Mouse (Mus musculus): ENCODE measurements around the gene Ankrd54. TPM values are rescaled to one million over a fixed set of nuclear protein-coding genes. Genes with fewer than 3 reads are reported as not detected.

Gene Ankrd54
- total and polyA plus RNA-seq, 3 experiments: 21.8 to 38.6 (median 26.4) TPM

GRCm38 (mm10) chr15:79098220-79098619 is 35.5 kb upstream of the Ankrd54 start:
- Histone ChIP-seq H3K9ac (ENCODE audit: insufficient read depth, low read depth) (no peak overlapping the region), H3K27me3 (replicated peaks) (no peaks in the 10 kb centered on the region), H3K4me3 (replicated peaks in 1 of 3; ENCODE audit: low read depth in 2 of 3, low read length in 2 of 3, poor library complexity in 1 of 3) (no peak overlapping the region), H3K4me2 (ENCODE audit: insufficient read depth, low read depth, poor library complexity, severe bottlenecking) (no peak overlapping the region), H3K36me3 (replicated peaks in 1 of 2; ENCODE audit: control insufficient read depth in 1 of 2, insufficient read depth in 1 of 2, low read length in 1 of 2) (peaks cover 23 to 37% of the 10 kb centered on the region in 2 experiments), H3K79me2 (replicated peaks; ENCODE audit: control insufficient read depth, extremely low read depth, insufficient read depth, poor library complexity, severe bottlenecking) (no peaks in the 10 kb centered on the region), H3K27ac (ENCODE audit: insufficient read depth, low read depth) (no peak overlapping the region), H3K9me3 (replicated peaks; ENCODE audit: low read length) (no peaks in the 10 kb centered on the region), H3K4me1 (ENCODE audit: control insufficient read depth in 1 of 2, insufficient read depth in 2 of 2) (no peaks in the 10 kb centered on the region)
- TF ChIP-seq CTCF (conservative IDR thresholded peaks at IDR 0.05 in 1 of 2, IDR thresholded peaks at IDR 0.05 in 1 of 2; ENCODE audit: low read depth in 2 of 2, low read length in 2 of 2) (no peak), MAZ (IDR thresholded peaks at IDR 0.05; ENCODE audit: low read depth, low read length) (no peak), ELF1 (IDR thresholded peaks at IDR 0.05; ENCODE audit: low read depth, low read length) (no peak), NRF1 (IDR thresholded peaks at IDR 0.05; ENCODE audit: low read depth, low read length) (no peak), NELFE (IDR thresholded peaks at IDR 0.05; ENCODE audit: low read depth, low read length) (no peak), IRF4 (IDR thresholded peaks at IDR 0.05; ENCODE audit: low read depth, low read length) (no peak), JUND (conservative IDR thresholded peaks at IDR 0.05; ENCODE audit: low read depth, low read length) (no peak), ZC3H11A (IDR thresholded peaks at IDR 0.05; ENCODE audit: low read depth, low read length) (no peak), SIN3A (IDR thresholded peaks at IDR 0.05; ENCODE audit: low read length) (no peak)
- no peak for DNase-seq (ENCODE audit: extremely low read depth)
- in situ Hi-C loops (cut with MboI; ENCODE audit: low pct_ligation_motif_present, low pct_unique_long_range_greater_than_20kb, low sequenced_read_pairs): loop anchor here (5.0 kb wide), 1 partner anchor 39 kb away; no protein-coding TSS in a partner anchor
- dilution Hi-C loops (cut with MboI; ENCODE audit: extremely low pct_ligation_motif_present, extremely low pct_unique_long_range_greater_than_20kb, low sequenced_read_pairs): no loop called here

- Histone ChIP-seq H3K27ac (ENCODE audit: insufficient read depth, low read depth) (no peak overlapping the region), H3K79me2 (replicated peaks; ENCODE audit: control insufficient read depth, extremely low read depth, insufficient read depth, poor library complexity, severe bottlenecking) (no peaks in the 10 kb centered on the region), H3K27me3 (replicated peaks) (no peaks in the 10 kb centered on the region), H3K4me2 (ENCODE audit: insufficient read depth, low read depth, poor library complexity, severe bottlenecking) (no peak overlapping the region), H3K36me3 (replicated peaks in 1 of 2; ENCODE audit: control insufficient read depth in 1 of 2, insufficient read depth in 1 of 2, low read length in 1 of 2) (peaks cover 29 to 43% of the 10 kb centered on the region in 2 experiments), H3K4me3 (replicated peaks in 1 of 3; ENCODE audit: low read depth in 2 of 3, low read length in 2 of 3, poor library complexity in 1 of 3) (no peak overlapping the region), H3K9me3 (replicated peaks; ENCODE audit: low read length) (no peaks in the 10 kb centered on the region), H3K4me1 (ENCODE audit: control insufficient read depth in 1 of 2, insufficient read depth in 2 of 2) (no peaks in the 10 kb centered on the region), H3K9ac (ENCODE audit: insufficient read depth, low read depth) (no peak overlapping the region)
- dilution Hi-C loops (cut with MboI; ENCODE audit: extremely low pct_ligation_motif_present, extremely low pct_unique_long_range_greater_than_20kb, low sequenced_read_pairs): no loop called here
- DNase-seq (ENCODE audit: extremely low read depth): no peak
- TF ChIP-seq CHD2 (IDR thresholded peaks at IDR 0.05; ENCODE audit: low read length): no peak
- in situ Hi-C loops (cut with MboI; ENCODE audit: low pct_ligation_motif_present, low pct_unique_long_range_greater_than_20kb, low sequenced_read_pairs): loop anchor here (5.0 kb wide), 1 partner anchor 40 kb away; no protein-coding TSS in a partner anchor
Observed at GRCm38 (mm10) chr15:79097611-79098025, 34.9 kb upstream of the Ankrd54 start.

- H3K27ac ChIP-seq (ENCODE audit: insufficient read depth, low read depth): no peak overlapping the region
- no peak overlapping the region for H3K9ac ChIP-seq (ENCODE audit: insufficient read depth, low read depth)
- H3K4me3 ChIP-seq (replicated peaks in 1 of 3; ENCODE audit: low read depth in 2 of 3, low read length in 2 of 3, poor library complexity in 1 of 3): no peak overlapping the region
- H3K36me3 ChIP-seq (replicated peaks in 1 of 2; ENCODE audit: control insufficient read depth in 1 of 2, insufficient read depth in 1 of 2, low read length in 1 of 2): peaks cover 34 to 48% of the 10 kb centered on the region in 2 experiments
- peaks cover 2% of the 10 kb centered on the region; the same call in 1 of the 2 replicates for H3K79me2 ChIP-seq (replicated peaks; ENCODE audit: control insufficient read depth, extremely low read depth, insufficient read depth, poor library complexity, severe bottlenecking)
- no peaks in the 10 kb centered on the region for H3K4me1 ChIP-seq (ENCODE audit: control insufficient read depth in 1 of 2, insufficient read depth in 2 of 2)
- DNase-seq (ENCODE audit: extremely low read depth): no peak
- TF ChIP-seq CHD1 (IDR thresholded peaks at IDR 0.05; ENCODE audit: low read depth, low read length): no peak
- TF ChIP-seq NRF1 (IDR thresholded peaks at IDR 0.05; ENCODE audit: low read depth, low read length): no peak
- no peak for TF ChIP-seq SMC3 (IDR thresholded peaks at IDR 0.05; ENCODE audit: low read depth, low read length)
- TF ChIP-seq MXI1 (IDR thresholded peaks at IDR 0.05; ENCODE audit: low read depth, low read length): no peak
- TF ChIP-seq ZKSCAN1 (IDR thresholded peaks at IDR 0.05; ENCODE audit: borderline replicate concordance, low read depth, low read length): no peak
- no peak for TF ChIP-seq ZMIZ1 (IDR thresholded peaks at IDR 0.05; ENCODE audit: low read depth, low read length)
- TF ChIP-seq POLR2A (IDR thresholded peaks at IDR 0.05; ENCODE audit: low read depth, low read length): no peak
- H3K27me3 ChIP-seq (replicated peaks): no peaks in the 10 kb centered on the region
- in situ Hi-C loops (cut with MboI; ENCODE audit: low pct_ligation_motif_present, low pct_unique_long_range_greater_than_20kb, low sequenced_read_pairs) (loop anchor here (5.0 kb wide), 1 partner anchor 40 kb away; no protein-coding TSS in a partner anchor), dilution Hi-C loops (cut with MboI; ENCODE audit: extremely low pct_ligation_motif_present, extremely low pct_unique_long_range_greater_than_20kb, low sequenced_read_pairs) (no loop called here)
- no peak overlapping the region for H3K4me2 ChIP-seq (ENCODE audit: insufficient read depth, low read depth, poor library complexity, severe bottlenecking)
- H3K9me3 ChIP-seq (replicated peaks; ENCODE audit: low read length): no peaks in the 10 kb centered on the region
Observed at GRCm38 (mm10) chr15:79097135-79097534, 34.4 kb upstream of the Ankrd54 start.
